Mouse (Mus musculus) left cerebral cortex, postnatal 36 days (tissue): ENCODE results near the gene Metrnl. TPM values are rescaled to one million over a fixed set of nuclear protein-coding genes. Genes with fewer than 3 reads are reported as not detected.

Source experiments
- DNase-seq, 2 experiments: peaks; one replicate each; pipeline ENCODE4 v3.0.0; 2021 to 2022; ENCODE audit warnings: low spot score in 2 of 2, mixed read lengths in 1 of 2
- intact Hi-C: fragments of 180-260 bp; cut with DNase I; formaldehyde crosslinking; loops from one replicate; pipeline ENCODE4 v1.15.1; 2025
- total RNA-seq, 2 experiments: library from RNA; stranded (reverse); gene quantifications; 2 replicates each; pipeline ENCODE4 v1.2.3; 2021

The Metrnl gene
- total RNA-seq, 2 experiments from 2014 or later, result 8.6 to 14.5 TPM

- DNase-seq, result no peak
- intact Hi-C loops, result no loop called here
These were observed 20.6 kb upstream of the Metrnl start for GRCm38 (mm10) chr11:121680750-121681149.

DNA sequence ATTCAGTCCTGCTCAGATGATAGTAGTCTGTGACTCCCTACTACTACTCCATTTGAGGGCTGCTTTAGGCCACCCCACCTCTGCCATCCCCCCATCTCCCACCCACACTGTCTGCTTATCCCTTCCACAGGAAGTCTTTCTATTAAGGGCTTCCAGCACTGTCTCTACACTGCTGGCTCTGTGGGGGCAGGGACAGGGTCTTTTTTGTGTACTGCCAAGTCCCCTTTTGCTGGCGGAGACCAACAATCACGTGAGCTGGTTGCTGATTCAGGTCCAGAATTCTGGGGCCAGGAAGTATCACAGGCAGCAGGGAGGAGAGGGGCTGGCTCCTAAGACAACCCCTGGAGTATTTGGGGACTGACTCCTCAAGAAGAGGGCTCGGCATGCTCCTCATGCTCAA is 18.1 kb upstream of the Metrnl start:
- DNase-seq, result no peak
- intact Hi-C loops, result no loop called here

DNA sequence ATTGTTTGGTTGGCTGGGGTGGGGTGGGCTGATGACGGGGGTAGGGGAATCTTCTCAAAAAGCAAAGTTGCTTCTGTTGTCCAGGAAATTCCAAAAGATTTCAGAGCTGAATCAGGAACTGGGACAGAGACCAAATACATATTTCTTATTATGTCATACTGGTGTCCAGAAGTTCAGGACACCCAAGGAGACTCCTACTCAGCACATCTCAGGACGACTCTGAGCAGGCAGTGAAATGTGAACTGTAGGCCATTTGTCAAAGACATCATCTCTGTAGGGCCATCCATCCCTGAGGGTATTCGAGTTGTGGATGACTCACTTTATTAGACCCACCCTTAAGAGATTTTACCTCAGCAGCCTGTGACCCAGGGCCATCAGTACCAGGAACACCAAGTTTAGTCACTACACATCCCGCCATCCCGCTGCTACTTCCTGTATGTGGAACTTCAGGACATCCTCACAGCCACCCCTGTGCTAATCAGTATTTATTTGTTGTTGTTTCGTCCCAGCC is 15.8 kb upstream of the Metrnl start:
- no peak for DNase-seq
- intact Hi-C loops, result no loop called here

- DNase-seq, result no peak
- intact Hi-C loops, result no loop called here
These were observed 15.3 kb upstream of the Metrnl start for GRCm38 (mm10) chr11:121686091-121686490.

GRCm38 (mm10) chr11:121686674-121687073 is 14.7 kb upstream of the Metrnl start:
- intact Hi-C loops, result no loop called here
- DNase-seq, result no peak

DNA sequence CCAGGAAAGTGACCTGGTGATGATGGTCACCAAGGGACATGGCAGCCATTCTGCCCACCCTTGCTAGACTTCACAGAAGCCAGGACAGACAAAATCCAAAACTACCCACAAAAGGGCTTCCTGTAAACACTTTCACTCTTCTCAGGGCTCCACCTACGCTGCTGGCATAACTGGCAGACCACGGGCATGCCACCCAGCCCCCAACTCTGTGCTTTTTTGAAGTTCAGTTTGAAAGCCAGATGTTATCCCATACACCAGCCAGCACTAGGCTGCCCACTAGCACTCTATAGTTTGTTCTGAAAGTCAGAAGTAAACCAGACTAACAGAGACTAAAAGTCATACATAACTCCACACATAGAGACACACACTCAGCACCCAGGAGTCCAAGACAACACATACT is 13.3 kb upstream of the Metrnl start:
- intact Hi-C loops, result no loop called here
- DNase-seq, result no peak

GRCm38 (mm10) chr11:121695304-121696064 is 5.9 kb upstream of the Metrnl start:
- intact Hi-C loops, result no loop called here

DNA sequence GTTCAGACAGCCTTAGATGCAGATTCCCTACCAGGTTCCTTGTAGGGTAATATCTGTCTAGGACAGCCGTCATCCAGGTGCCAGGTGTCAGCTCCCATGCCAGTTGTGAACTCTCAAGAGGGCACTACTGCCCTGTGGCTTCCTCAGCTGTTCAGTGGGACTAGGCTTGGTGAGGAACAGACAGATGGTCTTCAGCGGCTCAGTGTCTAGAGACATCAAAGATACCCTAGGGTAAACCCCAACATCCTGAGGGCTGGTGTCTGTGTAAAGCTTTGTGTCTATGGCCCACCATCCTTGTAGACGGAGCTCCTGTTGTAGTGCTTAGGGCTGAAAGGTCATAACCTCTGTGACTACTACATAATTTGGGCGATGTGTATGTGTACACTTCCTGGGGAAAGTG is 4.1 kb upstream of the Metrnl start:
- intact Hi-C loops, result no loop called here
- DNase-seq, result no peak

More at GRCm38 (mm10) chr11:121695304-121696064, 5.9 kb upstream of the Metrnl start:
- no peak for DNase-seq

GRCm38 (mm10) chr11:121698381-121698955 is 2.9 kb upstream of the Metrnl start:
- DNase-seq, result no peak
- intact Hi-C loops, result no loop called here

GRCm38 (mm10) chr11:121702111-121702894 is 959 bp downstream of the Metrnl start:
- intact Hi-C loops, result loop anchor here (1.0 kb wide), 1 partner anchor 29 kb away; the partner anchor contains the start of gene B3gntl1
- DNase-seq, result peak; percentile 76 to 85

GRCm38 (mm10) chr11:121702895-121703618 is 1.7 kb downstream of the Metrnl start:
- peak; percentile 64 to 69 for DNase-seq
- intact Hi-C loops, result loop anchor here (1.0 kb wide), 1 partner anchor 30 kb away; the partner anchor contains the start of gene B3gntl1

GRCm38 (mm10) chr11:121703619-121704215 is 2.4 kb downstream of the Metrnl start:
- intact Hi-C loops, result no loop called here
- DNase-seq, result peak in 1 of 2 experiments; percentile 29

GRCm38 (mm10) chr11:121706521-121707005 is 5.2 kb downstream of the Metrnl start:
- intact Hi-C loops, result no loop called here
- DNase-seq, result peak; percentile 27 to 36

DNA sequence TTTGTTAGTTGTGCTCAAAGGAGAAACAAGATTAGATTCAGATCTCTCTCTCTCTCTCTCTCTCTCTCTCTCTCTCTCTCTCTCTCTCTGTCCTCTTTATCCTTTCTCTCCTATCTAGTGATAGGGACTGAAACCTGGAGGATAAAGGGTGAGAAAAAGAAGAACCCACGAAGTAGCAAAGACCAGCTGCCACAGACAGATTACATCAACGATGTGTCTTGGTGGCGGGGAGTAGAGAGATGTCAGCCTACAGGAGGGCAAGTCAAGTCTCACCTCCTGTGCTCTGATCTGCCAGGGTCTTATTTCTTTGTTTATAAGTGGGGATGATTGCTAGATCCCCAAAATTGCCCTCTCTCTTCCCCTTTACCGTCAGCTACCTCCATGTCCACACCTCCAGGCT is 7.9 kb downstream of the Metrnl start:
- no peak for DNase-seq
- intact Hi-C loops, result no loop called here

- no peak for DNase-seq
- intact Hi-C loops, result no loop called here
These were observed 8.9 kb downstream of the Metrnl start for GRCm38 (mm10) chr11:121710245-121710644.

DNA sequence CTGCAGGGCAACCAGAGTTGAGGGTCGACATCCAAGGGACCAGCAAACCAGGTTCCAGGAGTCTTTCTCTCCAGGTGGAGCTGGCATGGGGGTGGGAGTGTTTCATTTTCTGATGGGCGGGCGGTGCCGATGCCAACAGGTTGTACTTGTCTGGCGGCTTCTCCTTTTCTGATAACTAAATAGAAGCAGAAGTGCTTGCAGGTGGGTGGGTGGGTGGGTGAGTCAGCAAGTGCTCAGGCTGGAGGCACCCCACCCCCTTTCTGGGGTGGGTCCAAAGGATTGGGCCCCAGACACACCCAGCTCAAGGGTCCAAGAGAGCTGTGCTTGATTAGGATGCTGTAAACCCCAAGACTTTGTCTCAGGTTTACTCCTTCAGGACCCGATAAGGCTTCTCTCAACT is 11.6 kb downstream of the Metrnl start:
- no peak for DNase-seq

GRCm38 (mm10) chr11:121713569-121713968 is 12.2 kb downstream of the Metrnl start:
- no peak for DNase-seq
- intact Hi-C loops, result no loop called here

More for the DNA sequence above, 11.6 kb downstream of the Metrnl start:
- intact Hi-C loops, result no loop called here

DNA sequence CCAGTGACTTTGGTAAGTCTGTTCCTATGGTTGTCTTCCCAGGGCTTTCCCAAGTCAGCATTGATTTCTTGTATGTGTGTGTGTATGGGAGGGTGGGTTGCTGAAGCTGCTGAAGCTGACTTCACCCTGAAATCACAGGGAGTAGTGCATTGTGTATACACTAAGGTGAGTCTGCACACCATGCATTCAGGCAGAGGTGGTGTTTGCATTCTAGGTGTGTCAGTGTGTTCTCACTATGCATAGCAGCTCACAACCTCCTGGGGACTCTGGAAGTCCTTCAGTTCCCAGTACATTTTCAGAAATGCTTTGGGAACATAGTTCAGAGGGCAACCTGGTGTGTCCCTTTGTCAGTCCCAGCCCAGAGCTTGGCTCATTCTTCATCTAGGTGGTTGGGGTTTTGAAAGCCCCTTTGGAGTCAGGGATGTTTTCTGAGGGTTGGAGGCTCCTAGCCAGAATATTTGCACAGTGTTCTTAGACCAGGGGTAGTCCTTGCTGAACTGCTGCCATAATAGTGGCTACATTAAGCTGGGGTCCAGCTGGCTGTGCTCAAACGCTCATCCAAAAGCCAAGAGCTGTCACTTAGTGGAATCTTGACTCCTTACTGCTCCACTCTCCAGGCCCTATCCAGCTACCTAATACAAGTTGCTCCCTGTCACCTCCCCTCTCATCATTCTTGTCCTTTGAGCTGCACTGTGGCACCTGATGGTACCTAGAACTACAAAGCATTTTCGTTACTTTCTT is 13.6 kb downstream of the Metrnl start:
- DNase-seq, result no peak
- intact Hi-C loops, result no loop called here
